Mouse (Mus musculus) kidney, postnatal 4 days (tissue): Measurements from ENCODE around the gene Klhdc4.

Experiments
- DNase-seq, 2 experiments: peaks; one replicate each; pipeline ENCODE4 v3.0.0; 2021; ENCODE audit warnings: mixed read lengths in 2 of 2

Klhdc4 gene

DNA sequence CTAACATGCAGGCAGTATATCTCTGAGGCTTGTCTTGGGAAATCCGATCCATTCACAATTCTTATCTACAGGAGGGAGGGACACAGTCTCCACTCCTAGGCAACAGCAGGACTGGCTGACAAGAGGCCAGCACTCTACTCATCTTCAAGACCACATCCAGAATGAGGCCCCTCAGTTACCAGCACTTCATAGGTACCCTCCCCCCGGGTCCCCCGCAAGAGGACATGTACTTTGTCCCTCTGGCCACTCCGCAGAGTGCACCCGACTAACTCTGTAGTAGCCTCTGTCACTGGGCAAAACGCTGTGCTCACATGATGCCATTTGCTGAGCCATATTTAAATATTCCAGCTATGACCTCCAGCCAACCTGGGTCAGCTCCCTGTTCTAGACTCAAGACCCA, 31.0 kb downstream of the Klhdc4 start:
- no peak for DNase-seq

DNA sequence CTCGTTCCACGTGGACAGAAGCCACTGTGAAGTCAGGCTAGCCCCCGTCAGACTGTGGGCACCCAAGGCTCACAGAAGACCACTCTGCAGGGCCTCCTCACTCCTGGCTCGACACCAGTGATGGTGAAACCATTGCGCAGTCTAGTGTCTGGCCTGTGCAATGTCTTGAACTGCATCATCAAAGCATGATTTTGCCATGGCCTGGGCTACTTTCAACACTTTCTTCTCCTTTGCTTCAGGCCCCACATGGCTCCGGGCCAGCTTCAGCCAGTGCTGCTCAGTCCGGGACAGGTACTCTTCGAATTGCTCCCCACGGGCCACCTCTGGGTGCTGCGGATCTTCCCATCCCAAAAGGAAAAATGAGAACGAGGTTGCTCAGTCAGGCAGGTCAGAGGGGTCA, 33.0 kb downstream of the Klhdc4 start:
- no peak for DNase-seq

DNA sequence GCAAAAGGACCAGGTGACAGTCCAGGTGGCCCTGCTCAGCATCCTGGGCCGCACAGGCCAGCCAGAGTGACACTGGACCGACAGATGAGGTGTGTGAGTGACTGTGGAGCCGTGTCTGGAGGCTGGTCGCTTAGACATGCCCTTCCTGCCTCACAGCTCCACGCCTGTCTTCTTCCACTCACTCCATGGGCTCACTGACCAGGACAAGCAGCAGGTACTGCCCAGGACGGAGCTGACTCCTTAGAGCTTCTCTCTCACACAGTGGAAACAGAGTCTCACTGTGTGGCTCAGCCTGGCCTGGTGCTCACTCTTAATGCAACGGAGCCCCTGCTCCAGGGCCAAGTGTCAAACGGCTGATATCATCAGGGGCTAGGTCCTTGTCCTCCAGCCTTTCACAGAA, 33.9 kb downstream of the Klhdc4 start:
- DNase-seq: no peak

DNA sequence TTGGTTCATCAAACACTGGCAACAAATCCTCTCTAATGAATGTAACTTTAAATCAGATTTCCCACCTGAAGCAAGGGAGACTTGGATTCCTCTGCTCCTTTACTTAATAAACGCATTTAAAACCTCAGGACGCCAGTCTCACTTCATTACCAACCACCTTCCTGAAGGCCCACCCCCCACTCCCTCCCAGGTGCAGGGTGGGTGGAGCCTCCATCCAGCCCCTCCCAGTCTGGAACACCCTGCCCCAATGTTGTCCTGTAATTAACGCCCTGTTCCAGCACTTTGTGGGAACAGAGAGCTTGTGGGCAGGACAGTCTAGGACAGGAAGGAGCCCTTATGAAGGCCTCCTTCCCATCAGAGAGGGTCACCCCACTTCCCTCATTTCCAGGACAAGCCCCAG, 35.2 kb downstream of the Klhdc4 start:
- DNase-seq: no peak

DNA sequence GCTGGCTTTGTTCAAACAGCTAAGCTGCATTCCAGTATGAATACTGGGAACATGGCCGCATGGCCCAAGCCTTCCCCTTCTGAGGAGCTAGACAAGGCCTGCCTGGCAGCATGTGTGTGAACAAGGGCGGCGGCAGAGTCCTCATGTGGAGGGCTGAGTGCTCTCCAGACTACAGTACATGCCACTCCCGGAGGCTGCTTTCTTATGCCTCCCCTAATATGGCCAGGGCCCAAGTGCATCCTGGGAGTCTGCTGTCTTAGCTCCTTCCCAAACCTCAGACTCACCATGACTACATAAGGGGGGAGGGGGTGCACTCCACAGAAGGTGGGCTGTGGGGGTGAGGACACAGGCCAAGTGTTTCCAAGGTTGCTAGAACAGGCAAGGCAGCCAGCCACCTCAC, 36.7 kb downstream of the Klhdc4 start:
- DNase-seq: no peak

DNA sequence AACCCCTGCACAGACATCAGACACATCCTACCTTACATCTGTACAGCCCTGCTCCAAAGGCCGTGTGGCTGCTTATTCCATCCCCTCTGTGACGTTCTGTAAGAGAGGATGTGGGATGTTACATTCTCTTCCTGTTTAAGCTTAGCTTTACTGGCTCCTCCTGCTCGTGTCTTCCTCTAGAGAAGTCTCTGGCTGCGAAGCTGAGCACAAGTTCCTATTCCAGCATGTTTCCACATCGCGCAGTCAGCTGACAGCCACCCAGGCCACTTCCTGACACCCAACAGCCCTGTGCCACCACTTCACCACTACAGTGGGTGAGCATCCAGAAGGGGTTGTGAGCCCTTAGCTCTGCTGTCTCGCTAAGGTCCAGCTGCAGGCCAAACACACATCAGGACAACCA, 37.2 kb downstream of the Klhdc4 start:
- DNase-seq: no peak

DNA sequence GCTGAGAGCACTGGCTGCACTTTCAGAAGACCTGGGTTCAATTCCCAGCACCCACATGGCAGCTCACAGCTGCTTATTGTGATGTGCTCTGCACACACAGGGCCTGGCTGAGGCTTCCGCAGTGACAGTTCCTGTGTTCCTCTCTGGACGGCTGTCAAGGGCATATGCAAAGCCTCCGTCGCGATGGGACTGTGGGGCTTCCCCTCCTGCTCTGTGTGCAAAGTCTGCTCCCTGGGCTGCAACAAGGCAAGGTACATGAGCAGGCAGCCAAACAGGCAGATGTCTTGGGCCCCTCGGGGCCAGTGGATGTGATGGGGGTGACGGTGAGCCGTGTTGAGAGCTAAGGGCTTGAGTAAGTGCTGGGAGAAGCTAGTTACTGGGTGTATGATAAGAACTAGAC, 40.6 kb downstream of the Klhdc4 start:
- DNase-seq: no peak

DNA sequence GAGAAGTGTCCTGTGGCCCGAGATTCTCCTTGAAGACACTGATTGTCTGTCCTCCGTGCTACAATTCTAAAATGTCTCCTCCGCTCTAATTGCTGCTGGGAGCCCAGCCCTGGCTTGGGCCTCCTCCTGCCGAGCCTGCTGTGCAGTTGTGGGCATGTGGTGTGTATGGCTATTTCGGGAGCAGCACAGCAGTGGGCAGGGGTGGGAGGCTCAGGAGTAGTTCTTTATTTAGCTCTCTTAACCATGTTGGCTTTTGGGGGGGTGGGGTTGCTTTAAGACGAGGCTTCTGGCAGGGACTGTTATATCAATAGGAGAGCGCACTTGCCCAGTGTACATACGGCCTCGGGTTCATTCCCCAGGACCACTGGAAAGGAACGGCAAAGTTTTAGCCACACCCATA, 42.8 kb downstream of the Klhdc4 start:
- no peak for DNase-seq

DNA sequence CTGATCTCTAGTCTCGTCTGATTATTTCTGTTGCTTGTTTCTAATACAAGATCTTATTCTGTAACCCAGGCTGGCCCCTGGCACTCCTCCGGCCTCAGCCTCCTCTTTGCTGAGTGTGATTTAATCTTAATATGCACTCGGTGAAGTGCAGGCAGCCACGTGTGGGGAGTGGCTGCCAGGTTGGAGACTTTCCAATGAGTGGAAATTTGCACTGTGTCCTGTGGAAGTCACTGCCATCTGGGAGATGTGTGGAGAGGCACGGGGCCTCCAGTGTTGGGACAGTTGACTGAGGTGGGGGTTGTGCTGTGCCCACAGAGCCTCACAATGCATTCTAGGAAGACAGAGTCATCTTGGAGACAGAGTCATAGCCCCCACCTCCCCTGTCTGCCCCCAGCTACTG, 46.9 kb downstream of the Klhdc4 start:
- DNase-seq: no peak

DNA sequence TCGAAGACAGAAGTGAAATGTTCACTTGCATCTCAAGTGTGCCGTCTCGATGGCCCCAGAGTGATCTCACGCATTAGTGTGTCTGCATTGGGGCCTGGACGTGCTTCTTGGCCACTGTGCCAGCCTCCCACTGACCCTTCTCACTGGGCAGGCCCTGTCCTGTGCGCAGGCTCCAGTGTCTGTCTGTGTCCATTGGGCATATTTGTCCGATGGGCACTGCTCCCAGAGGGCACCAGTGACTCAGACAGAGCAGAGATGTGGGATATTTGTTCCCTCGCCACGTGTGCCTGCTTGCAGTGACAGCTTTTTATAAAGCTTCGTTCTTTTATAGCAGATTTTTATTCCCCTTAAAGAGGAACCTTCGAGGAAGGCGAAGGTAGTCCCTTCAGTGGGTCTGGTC, 55.5 kb downstream of the Klhdc4 start:
- DNase-seq: no peak

DNA sequence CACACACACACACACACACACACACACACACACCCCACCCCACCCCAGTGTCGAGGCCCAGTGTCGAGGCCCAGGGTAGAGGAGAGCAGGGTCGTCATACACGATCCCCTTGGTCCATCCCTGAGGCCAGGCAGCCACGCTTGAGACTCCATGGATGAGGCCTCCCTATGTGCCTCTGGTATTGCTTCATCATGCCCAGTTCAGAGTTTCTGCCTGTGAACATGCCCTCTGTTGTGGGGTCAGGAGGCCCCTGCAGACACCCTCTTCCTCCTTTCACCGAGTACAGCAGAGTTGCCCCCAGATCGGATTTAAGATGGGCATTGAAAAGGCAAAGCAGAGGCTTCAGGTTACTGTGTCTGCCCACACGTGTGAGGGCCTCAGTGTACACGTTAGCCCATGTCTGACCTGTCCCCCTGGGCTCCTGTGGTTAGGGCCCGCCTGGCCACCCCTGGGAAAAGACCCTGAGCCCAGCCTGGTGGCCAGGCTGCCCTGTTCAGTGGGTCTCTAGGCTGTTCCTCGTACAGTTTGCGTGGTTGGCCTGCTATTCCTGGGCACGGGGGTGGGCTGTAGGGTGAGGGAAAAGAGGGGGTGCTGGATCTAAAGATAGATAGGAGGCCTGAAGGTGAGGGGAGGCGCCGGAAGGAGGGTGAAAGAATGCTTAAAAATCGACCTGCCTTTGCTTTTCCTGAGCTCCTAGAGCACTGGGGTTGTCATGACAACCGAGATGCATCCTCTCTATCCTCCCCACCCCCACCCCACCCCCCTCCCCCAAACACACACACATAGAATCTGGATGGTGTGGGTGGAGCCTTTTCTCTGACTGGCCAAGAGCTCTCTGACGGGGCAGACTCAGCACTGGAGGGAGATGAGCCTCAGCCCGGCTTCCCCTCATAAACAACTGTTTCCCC, 58.3 kb downstream of the Klhdc4 start:
- DNase-seq: no peak

DNA sequence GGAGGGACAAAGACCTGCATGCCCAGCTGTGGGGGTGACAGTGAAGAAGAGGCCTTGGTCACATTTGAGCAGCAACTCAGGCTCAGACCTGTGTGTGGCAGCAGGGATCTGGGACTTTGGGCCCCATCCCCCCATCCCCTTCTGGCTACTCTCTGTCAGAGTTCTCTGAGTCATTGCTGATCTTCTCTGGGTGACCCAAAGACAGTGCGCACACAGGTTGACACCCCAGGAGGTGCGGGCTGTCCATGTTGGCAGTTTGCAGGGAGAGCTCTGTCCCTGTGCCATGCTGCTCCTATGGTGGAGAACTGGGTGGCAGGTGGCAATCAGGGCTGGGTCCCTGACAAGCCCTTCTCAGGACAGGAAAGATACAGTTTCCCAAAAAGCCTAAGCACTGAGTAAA, 59.7 kb downstream of the Klhdc4 start:
- no peak for DNase-seq

DNA sequence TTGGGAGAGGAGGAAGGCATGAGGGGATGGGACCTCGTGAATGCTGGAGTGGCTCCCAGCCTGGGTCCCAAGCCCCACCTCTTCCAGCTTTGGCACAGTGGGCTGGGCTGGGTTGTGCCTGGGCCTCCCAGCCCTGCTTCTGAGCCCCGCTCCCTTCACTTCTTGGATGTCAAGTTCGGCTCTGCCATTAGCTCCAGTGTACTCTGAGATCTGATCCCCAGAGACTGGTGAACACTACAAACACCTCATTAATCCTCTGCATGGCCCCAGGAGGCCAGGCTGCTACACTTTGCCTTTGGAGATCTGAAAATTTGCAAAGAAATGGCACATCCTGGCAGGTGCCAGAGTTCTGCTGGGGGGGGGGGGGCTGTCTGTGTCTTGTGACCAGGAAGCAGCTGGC, 60.3 kb downstream of the Klhdc4 start:
- no peak for DNase-seq

DNA sequence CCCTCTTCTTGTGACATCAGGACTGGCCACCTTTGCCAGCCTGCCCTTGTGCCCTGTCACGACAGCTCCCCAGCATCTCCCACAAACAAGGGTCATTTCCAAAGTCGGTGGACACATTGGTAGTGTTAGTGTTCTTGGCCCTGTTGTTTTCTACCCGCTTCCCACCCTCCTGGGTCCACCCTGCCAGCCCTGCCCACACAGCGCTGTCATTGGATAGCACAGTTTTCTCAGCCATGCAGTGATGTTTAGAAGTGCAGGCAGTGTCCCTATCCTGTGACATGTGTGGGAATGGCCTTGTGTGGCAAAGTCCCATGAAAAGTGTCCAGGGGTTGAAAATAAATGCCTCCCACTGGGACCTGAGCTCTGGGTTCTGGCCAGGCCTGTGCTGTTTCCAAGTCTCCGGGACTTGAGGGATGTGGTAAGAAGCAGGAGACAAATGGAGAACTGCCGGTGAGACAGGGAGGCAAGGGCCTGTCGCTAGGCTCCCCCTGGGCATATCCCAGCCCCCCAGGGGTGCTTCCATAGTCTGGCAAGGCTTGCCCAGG, 63.7 kb downstream of the Klhdc4 start:
- no peak for DNase-seq

DNA sequence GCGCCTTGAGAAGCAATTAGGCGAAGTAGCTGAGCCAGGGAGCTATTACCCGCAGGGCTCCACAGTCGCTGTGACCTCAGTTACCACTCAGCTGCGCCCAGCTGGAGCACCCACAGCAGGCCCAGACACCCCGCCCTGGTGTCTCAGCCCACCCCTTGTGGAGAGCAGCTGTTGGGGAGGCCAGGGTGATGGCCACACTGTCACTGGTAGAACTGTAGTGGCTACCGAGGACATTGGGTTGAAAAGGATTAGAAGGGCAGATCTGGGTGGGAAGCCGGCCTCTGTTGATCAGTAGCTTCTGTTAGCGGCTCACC, 65.7 kb downstream of the Klhdc4 start:
- DNase-seq: no peak

DNA sequence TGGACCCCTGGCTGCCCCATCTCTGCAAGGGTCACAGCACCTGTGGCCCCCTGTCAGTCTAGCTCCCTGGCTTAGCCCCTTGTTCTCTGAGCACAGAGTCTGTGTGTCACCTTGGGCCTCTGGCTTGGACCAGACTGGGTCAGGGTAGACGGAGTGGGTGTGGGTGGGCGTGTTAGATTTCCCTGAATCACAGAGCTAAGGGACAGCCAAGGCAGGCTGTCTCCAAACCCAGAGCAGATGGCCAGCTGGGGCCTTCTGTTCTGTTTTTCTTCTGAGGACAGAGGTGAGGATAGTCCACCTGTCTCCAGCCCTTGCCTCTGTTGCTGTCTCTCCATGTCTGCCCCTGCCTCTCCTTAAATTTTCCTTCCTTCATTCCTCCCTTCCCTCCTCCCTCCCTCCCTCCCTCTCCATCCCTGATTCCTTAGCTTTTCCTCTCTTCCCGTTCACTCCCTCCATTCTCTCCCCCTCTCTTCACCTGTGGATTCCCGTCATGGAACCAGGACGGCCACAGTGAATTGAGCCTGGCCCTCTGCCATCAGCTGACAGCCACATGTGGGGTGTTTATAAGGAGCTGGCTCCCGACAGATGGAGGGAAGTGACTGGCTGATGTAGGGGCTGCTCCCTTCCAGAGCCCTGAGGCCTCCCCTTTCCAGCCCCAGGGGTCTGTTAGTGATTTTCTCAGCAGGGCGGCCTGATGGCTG, 66.2 kb downstream of the Klhdc4 start:
- DNase-seq: no peak

DNA sequence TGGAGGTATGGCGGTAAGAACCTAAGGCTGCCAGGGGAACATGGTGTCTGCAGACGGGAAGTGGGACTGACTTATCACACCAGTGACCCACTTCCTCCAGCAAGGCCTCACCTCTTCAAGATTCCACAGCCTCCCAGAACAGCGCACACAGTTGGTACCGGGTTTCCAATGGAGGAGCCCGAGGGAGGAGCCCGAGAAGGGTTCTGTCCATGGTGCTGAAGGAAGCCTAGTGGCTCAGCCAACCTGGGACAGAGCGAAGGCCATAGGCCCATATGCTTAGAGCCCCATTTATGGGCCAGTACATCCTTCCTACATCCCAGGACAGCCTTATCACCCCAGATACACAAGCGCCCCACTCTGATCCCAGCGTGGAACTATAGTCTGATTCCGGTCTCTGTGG, 67.9 kb downstream of the Klhdc4 start:
- peak; percentile 72 to 76 for DNase-seq

DNA sequence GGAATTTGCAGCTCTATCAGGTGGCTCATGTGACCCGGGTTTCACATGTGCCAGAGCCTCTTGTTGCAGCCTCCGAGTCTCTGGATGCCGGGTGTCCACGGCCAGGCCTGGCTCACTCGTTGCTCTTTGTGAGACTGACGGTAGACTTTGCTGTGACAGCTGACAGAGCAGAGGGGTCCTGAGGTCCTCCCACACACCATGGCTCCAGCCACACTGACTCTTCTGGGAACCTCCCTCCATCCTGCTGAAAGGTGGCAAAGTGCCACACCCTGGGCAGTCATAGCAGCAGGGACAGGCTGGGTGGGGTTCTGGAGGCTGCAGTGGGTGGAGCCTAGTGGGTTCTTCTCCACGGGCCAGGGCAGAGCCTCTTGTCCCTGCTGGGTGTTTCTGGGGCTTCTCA, 68.9 kb downstream of the Klhdc4 start:
- no peak for DNase-seq

DNA sequence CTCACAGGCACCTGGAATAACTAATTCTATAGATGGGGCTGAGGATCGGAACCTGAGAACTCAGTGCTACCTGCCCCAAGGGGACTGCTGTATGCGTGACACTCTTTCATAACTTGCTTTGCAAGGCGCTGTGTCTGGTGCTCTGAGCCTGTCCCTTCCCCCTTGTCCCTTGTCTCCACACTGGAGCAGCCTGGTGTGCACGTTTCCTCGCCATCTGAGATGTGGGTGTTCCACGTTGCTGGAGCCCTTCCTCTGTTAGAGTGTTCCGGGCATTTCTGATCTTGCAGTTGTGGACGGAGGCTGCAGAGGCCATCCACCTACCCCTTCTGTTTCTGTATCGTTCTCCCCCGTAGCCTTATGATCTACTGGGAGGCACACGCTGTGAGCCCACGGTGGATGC, 70.9 kb downstream of the Klhdc4 start:
- DNase-seq: no peak

DNA sequence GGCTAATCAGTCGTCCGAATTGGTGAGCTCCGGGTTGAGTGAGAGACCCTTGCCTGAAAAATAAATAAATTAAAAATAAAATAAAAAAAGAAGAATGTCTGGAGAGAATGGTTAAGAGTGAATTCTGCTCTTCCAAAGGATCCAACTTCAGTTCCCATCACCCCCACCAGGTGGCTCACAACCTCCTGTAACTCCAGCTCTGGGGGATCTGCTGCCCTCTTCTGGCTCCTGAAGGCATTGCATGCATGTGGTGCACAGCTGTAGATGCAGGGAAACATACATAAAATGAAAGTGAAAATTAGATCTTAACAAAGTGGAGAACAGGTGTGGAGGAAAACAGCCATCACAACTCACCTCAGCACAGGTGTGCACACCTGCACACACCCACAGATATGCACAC, 78.0 kb downstream of the Klhdc4 start:
- DNase-seq: peak; percentile 88

DNA sequence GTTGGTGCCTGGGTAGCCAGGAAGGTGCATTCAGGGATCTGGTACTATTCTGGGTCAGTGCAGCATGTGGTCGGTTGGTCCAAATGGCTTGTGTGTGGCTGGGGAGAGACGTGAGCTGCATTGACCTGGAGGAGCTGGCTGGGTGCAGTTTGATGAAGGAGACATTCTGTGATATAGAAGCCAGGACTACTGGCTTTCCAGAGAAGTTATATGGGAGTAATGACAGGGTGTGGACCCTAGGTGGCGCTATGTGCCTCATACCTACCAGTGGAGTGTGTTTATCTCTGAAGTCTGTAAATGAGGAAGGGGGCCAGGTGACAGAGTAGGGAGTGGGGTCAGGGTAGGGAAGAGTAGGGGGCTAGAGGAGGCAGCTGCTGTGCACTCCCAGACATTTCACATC, 78.9 kb downstream of the Klhdc4 start:
- DNase-seq: no peak

DNA sequence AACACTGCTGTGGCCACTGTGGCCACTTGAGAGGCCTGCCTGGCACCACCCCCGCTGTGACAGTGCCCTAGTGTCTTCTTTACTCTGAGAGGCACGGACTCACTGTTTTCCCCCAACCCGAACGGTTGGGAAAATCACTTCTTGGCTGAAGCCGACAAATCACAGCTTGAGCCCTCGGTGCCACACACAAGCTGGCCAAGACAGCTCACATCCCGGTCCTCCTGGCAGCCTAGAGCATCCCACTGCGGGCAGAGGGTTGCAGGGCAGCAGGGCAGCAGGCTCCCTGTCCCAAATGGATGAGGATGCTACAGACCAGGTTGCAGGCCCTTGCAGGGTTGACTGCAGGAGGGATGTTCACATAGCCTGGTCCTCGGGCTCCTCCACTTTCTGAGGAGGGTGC, 79.9 kb downstream of the Klhdc4 start:
- no peak for DNase-seq
